Mouse (Mus musculus): ENCODE measurements around the gene Sh3bp2.

DNA sequence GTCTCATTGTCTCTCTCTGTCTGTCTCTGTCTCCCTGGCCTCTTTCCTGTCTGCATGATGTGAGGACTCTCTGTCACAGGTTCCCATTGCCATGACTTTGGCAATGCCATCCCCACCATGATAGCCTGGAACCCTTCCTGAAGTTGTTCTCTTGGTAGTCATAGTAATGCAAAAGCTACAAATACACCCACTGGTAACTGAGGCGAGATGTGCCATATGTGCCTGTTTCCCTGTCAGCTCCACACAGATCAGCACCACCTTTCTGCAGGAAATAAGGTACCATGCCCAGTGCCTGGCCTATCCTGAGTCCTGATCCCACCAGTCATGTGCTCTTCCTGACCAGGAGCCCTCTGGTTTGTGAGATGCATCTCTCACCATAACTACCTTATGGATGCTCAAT lies 23.2 kb upstream of the Sh3bp2 start:
- TF ChIP-seq POLR2A (IDR thresholded peaks at IDR 0.05; ENCODE audit: low read depth, low read length) (no peak), CTCF (conservative IDR thresholded peaks at IDR 0.05; ENCODE audit: insufficient read depth, insufficient read length, low read depth, low read length) (no peak)
